Mouse (Mus musculus) megakaryocyte, embryonic 14.5 days (primary cell): ENCODE measurements at regions not wholly inside any gene's neighbourhood (a gene's known extent, or its start where the extent isn't known, plus 50 kb on each side); places are given as distances from the start of the nearest gene placed in this dataset.

ENCODE experiments used
- FLI1 ChIP-seq: IDR thresholded peaks from 2 replicates; pipeline ENCODE4 v1.6.1; 2012; ENCODE audit warnings: low read length, inconsistent platforms, mixed read lengths
- GATA1 ChIP-seq: IDR thresholded peaks from 3 replicates; pipeline ENCODE4 v1.6.1; 2012; ENCODE audit warnings: mixed read lengths, low read length, inconsistent platforms, borderline replicate concordance

DNA sequence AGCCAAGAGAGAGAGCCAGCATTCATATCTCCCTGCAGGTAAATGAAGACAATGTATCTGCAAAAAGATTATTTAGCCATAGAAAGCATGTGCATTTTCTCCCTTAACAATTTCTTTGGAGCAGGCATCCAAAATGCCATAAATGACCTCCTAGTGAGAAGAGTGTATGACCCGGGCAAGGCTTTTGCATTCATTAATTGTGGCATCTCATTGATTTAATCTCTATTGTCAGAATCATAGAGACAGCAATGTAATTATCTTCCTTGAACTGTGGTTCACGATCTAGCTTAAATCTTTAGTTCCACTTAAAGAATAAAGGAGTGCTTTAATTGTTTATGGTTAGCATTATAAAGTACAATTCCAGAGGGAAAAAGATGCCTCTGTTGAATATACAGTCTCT is 190.5 kb upstream of the Prkd1 start:
- TF ChIP-seq GATA1 (no peak), FLI1 (no peak)
